11 mouse cellular contexts compared by ENCODE assay signal in genomic region chr1:184013106-184013505, GRCm38 (mm10). TPM values are rescaled to one million over a fixed set of nuclear protein-coding genes. Genes with fewer than 3 reads are reported as not detected.
DNase-seq lines count a peak whose midpoint lies in the region; ATAC-seq and TF ChIP-seq lines count a peak whose summit lies in the region.
"Had no signal": no experiment of that assay in that cellular context is flagged by ENCODE, and none has a peak within 500 bp of the region (broad histone marks: within the 10 kb centered on the region; RNA-seq: fewer than 3 reads in every experiment).

Gene Dusp10 (plus strand): TSS chr1:184013302.

- no peaks in the 10 kb centered on the region for H3K9me3 ChIP-seq in heart, embryonic 16.5 days (replicated peaks; ENCODE audit: control insufficient read depth, low read length)
- H3K9me3 ChIP-seq in embryonic facial prominence, embryonic 14.5 days (ENCODE audit: control insufficient read depth, low read length) = no peaks in the 10 kb centered on the region
- no peaks in the 10 kb centered on the region for H3K9me3 ChIP-seq in limb, embryonic 14.5 days (ENCODE audit: control insufficient read depth, low read length)
- H3K9me3 ChIP-seq: liver, embryonic 12.5 days; midbrain, embryonic 13.5 days had no signal

- WGBS in heart, embryonic 16.5 days = 90% methylated on average over 4 of the region's 4 CpGs
- 85% methylated on average over 4 of the region's 4 CpGs for WGBS in embryonic facial prominence, embryonic 14.5 days
- 91% methylated on average over 4 of the region's 4 CpGs for WGBS in limb, embryonic 14.5 days

- H3K4me2 ChIP-seq in heart, embryonic 16.5 days (ENCODE audit: low read depth, low read length) = no peak within 1 kb of the TSS
- H3K4me2 ChIP-seq in embryonic facial prominence, embryonic 14.5 days (ENCODE audit: low read depth, low read length) = no peak within 1 kb of the TSS
- H3K4me2 ChIP-seq in limb, embryonic 14.5 days (replicated peaks; ENCODE audit: low read depth, low read length, severe bottlenecking) = no peak within 1 kb of the TSS
- H3K4me2 ChIP-seq: liver, embryonic 12.5 days; midbrain, embryonic 13.5 days had no signal

- H3K36me3 ChIP-seq in heart, embryonic 16.5 days (ENCODE audit: control insufficient read depth, insufficient read depth) = no peaks in the 10 kb centered on the region
- H3K36me3 ChIP-seq in embryonic facial prominence, embryonic 14.5 days (ENCODE audit: control insufficient read depth, insufficient read depth, low read length) = no peaks in the 10 kb centered on the region
- no peaks in the 10 kb centered on the region for H3K36me3 ChIP-seq in limb, embryonic 14.5 days (ENCODE audit: control insufficient read depth, insufficient read depth, low read length)
- H3K36me3 ChIP-seq: liver, embryonic 12.5 days; midbrain, embryonic 13.5 days had no signal

- no peak within 1 kb of the TSS for H3K27ac ChIP-seq in heart, embryonic 16.5 days (ENCODE audit: low read length)
- no peak within 1 kb of the TSS for H3K27ac ChIP-seq in embryonic facial prominence, embryonic 14.5 days (replicated peaks; ENCODE audit: low read depth, low read length)
- H3K27ac ChIP-seq in limb, embryonic 14.5 days (replicated peaks; ENCODE audit: low read depth, low read length) = no peak within 1 kb of the TSS
- H3K27ac ChIP-seq: liver, embryonic 12.5 days; midbrain, embryonic 13.5 days had no signal

- intact Hi-C loops in heart, postnatal 36 days (cut with DNase I) = no loop called here

- H3K4me1 ChIP-seq in heart, embryonic 16.5 days (ENCODE audit: control insufficient read depth, insufficient read depth, low read length) = no peaks in the 10 kb centered on the region
- H3K4me1 ChIP-seq in embryonic facial prominence, embryonic 14.5 days (ENCODE audit: control insufficient read depth, insufficient read depth, low read length) = no peaks in the 10 kb centered on the region
- H3K4me1 ChIP-seq in limb, embryonic 14.5 days (ENCODE audit: control insufficient read depth, insufficient read depth, low read length) = no peaks in the 10 kb centered on the region
- H3K4me1 ChIP-seq: midbrain, embryonic 13.5 days had no signal

- ATAC-seq in heart, embryonic 16.5 days (replicated peaks; ENCODE audit: extremely low read depth, insufficient read depth, low FRiP score) = no peak
- ATAC-seq in CD4-positive, CD25-positive, alpha-beta regulatory T cell, adult 4 months = peak; percentile 45
- ATAC-seq in embryonic facial prominence, embryonic 14.5 days (ENCODE audit: low read depth) = no peak
- no peak for ATAC-seq in limb, embryonic 14.5 days (ENCODE audit: low FRiP score, low read depth)
- ATAC-seq: liver, embryonic 12.5 days; midbrain, embryonic 13.5 days had no signal

- DNase-seq in heart, postnatal 36 days = no peak
- no peak for DNase-seq in embryonic facial prominence, embryonic 14.5 days (ENCODE audit: low spot score)
- no peak for DNase-seq in limb, embryonic 14.5 days (ENCODE audit: low spot score)
- DNase-seq in right cerebral cortex, postnatal 4 days = no peak
- DNase-seq in layer of hippocampus, postnatal 36 days = no peak
- DNase-seq: kidney, postnatal 25 days; thymus, adult 18-20 months had no signal

- TF ChIP-seq POLR2A in limb, embryonic 14.5 days (IDR thresholded peaks at IDR 0.05; ENCODE audit: borderline replicate concordance, extremely low read depth, insufficient read depth, insufficient read length) = no peak

- H3K4me3 ChIP-seq in heart, embryonic 16.5 days (ENCODE audit: low read length) = no peak within 1 kb of the TSS
- no peak within 1 kb of the TSS for H3K4me3 ChIP-seq in embryonic facial prominence, embryonic 14.5 days (ENCODE audit: low read depth, low read length)
- no peak within 1 kb of the TSS for H3K4me3 ChIP-seq in limb, embryonic 14.5 days (replicated peaks; ENCODE audit: low read length)
- H3K4me3 ChIP-seq: liver, embryonic 12.5 days; midbrain, embryonic 13.5 days had no signal

- no peak within 1 kb of the TSS for H3K9ac ChIP-seq in heart, embryonic 16.5 days (ENCODE audit: low read length)
- no peak within 1 kb of the TSS for H3K9ac ChIP-seq in embryonic facial prominence, embryonic 14.5 days (ENCODE audit: low read depth, low read length)
- H3K9ac ChIP-seq in limb, embryonic 14.5 days (ENCODE audit: low read depth, low read length, severe bottlenecking) = no peak within 1 kb of the TSS
- H3K9ac ChIP-seq: liver, embryonic 12.5 days; midbrain, embryonic 13.5 days had no signal

- H3K27me3 ChIP-seq in heart, embryonic 16.5 days (ENCODE audit: control insufficient read depth, insufficient read depth, low read length) = no peaks in the 10 kb centered on the region
- no peaks in the 10 kb centered on the region for H3K27me3 ChIP-seq in embryonic facial prominence, embryonic 14.5 days (replicated peaks; ENCODE audit: control insufficient read depth, insufficient read depth, low read length)
- H3K27me3 ChIP-seq in limb, embryonic 14.5 days (ENCODE audit: control insufficient read depth, insufficient read depth, low read length) = no peaks in the 10 kb centered on the region
- H3K27me3 ChIP-seq: liver, embryonic 12.5 days; midbrain, embryonic 13.5 days had no signal

RNA-seq across cellular contexts. Expression of gene Dusp10, which starts in this region (rescaled TPM):
- polyA plus RNA-seq in heart, embryonic 16.5 days (2015; fragmentation: Nextera tagmentation; extraction: Ambion mirVana) = 11.7 and 15.5 TPM in 2 replicates
- total RNA-seq in heart, postnatal 36 days (2021) = 1 to 10 TPM; 4.6 to 9.2 TPM
- polyA plus RNA-seq in CD4-positive, CD25-positive, alpha-beta regulatory T cell, adult 4 months (2017; shearing (Covaris generic)) = 10 to 100 TPM; 17.7 to 21.3 TPM
- 17.1 and 17.7 TPM in 2 replicates for polyA plus RNA-seq in embryonic facial prominence, embryonic 14.5 days (2014; fragmentation: Nextera tagmentation; extraction: Ambion mirVana)
- polyA plus RNA-seq in limb, embryonic 14.5 days (2012; rRNA removed) = 22.1 and 29.6 TPM in 2 replicates
- polyA plus RNA-seq in limb, embryonic 14.5 days (2014; fragmentation: Nextera tagmentation; extraction: Ambion mirVana) = 14.3 and 16.7 TPM in 2 replicates
- 1 to 10 TPM; 5.3 to 5.9 TPM for total RNA-seq in layer of hippocampus, postnatal 36 days (2021)
